Mouse (Mus musculus) layer of hippocampus, adult 9-11 months (tissue): ENCODE measurements at regions not wholly inside any gene's neighbourhood (a gene's known extent, or its start where the extent isn't known, plus 50 kb on each side); places are given as distances from the start of the nearest gene placed in this dataset.
A peak's percentile ranks its signal among the peaks of the same experiment; 100 is the strongest.

Source experiments
- DNase-seq: peaks from one replicate; pipeline ENCODE4 v3.0.0; 2022

GRCm38 (mm10) chr14:90488301-90488700 is 2017.1 kb upstream of the Pcdh20 start:
- no peak for DNase-seq

GRCm38 (mm10) chr14:90447971-90448370 is 1976.8 kb upstream of the Pcdh20 start:
- DNase-seq, result no peak

- peak; percentile 4 for DNase-seq
Observed at GRCm38 (mm10) chr14:90432874-90433543, 1961.8 kb upstream of the Pcdh20 start.

GRCm38 (mm10) chr14:90412707-90413106 is 1941.5 kb upstream of the Pcdh20 start:
- DNase-seq, result no peak

GRCm38 (mm10) chr14:90406350-90406749 is 1935.2 kb upstream of the Pcdh20 start:
- no peak for DNase-seq

GRCm38 (mm10) chr14:90405476-90405875 is 1934.3 kb upstream of the Pcdh20 start:
- no peak for DNase-seq

GRCm38 (mm10) chr14:90367256-90367936 is 1896.2 kb upstream of the Pcdh20 start:
- no peak for DNase-seq

- DNase-seq, result no peak
Observed at GRCm38 (mm10) chr14:90334541-90334940, 1863.3 kb upstream of the Pcdh20 start.

GRCm38 (mm10) chr14:90295456-90295855 is 1824.3 kb upstream of the Pcdh20 start:
- DNase-seq, result peak; percentile 6

- DNase-seq, result no peak
Observed at GRCm38 (mm10) chr14:90246042-90246441, 1774.8 kb upstream of the Pcdh20 start.

- DNase-seq, result no peak
Observed at GRCm38 (mm10) chr14:90232661-90233060, 1761.5 kb upstream of the Pcdh20 start.

- no peak for DNase-seq
Observed at GRCm38 (mm10) chr14:90200294-90200693, 1729.1 kb upstream of the Pcdh20 start.

GRCm38 (mm10) chr14:90197791-90198190 is 1726.6 kb upstream of the Pcdh20 start:
- no peak for DNase-seq

GRCm38 (mm10) chr14:90172729-90173128 is 1701.5 kb upstream of the Pcdh20 start:
- no peak for DNase-seq
